Mouse (Mus musculus): Measurements from ENCODE around the gene Epha2. TPM values are rescaled to one million over a fixed set of nuclear protein-coding genes. Genes with fewer than 3 reads are reported as not detected.
A peak's percentile ranks its signal among the peaks of the same experiment; 100 is the strongest.

Epha2 gene
- polyA plus RNA-seq, 1 experiment from 2014 or later, result 7.8 TPM

DNA sequence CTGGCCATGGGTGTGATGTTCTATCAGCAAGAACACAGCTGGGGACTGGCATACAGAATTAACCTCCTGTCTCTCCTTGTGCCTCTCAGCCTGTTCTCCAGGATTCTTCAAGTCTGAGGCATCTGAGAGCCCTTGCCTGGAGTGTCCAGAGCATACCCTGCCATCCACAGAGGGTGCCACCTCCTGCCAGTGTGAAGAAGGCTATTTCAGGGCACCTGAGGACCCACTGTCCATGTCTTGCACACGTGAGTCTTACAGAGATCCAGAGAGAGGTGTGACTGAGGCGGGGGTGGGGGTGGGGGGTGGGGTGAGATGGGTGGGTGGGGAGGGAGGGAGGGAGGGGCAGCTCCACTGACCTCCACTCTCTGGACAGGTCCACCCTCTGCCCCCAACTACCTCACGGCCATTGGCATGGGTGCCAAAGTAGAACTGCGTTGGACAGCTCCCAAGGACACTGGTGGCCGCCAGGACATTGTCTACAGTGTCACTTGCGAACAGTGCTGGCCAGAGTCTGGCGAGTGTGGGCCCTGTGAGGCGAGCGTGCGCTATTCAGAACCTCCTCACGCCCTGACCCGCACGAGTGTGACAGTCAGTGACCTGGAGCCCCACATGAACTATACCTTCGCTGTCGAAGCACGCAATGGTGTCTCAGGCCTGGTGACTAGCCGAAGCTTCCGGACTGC, 15.6 kb downstream of the Epha2 start:
- ATAC-seq (ENCODE audit: low FRiP score, low read depth), result no peak
- Histone ChIP-seq H3K27ac (replicated peaks) (no peak overlapping the region), H3K9me3 (no peaks in the 10 kb centered on the region)

DNA sequence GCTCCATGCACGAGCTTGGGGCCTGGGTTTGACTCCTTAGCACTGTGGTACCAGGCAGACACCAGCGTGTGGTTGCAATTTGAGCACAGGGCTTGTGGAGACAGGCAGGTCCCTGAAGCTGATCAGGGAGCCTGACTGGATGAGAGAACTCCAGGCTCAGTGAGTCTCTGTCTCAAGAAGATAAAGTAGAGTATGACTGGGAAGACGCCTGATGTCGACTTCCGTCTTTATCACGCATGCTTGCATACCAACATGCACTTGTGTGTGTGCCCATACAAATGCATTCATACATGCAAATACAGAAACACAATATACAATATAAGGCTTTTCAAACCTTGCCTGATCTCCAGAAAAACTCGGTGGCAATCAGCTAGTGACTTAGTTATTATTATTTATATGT, 16.9 kb downstream of the Epha2 start:
- peaks cover 33% of the 10 kb centered on the region for H3K36me3 ChIP-seq

More for the DNA sequence above, 15.6 kb downstream of the Epha2 start:
- H3K27me3 ChIP-seq, result no peaks in the 10 kb centered on the region
- H3K4me3 ChIP-seq, result no peak overlapping the region
- no peak overlapping the region for H3K9ac ChIP-seq (replicated peaks)
- peaks cover 27% of the 10 kb centered on the region for H3K4me1 ChIP-seq
- WGBS, result 92% methylated on average over 18 of the region's 18 CpGs
- H3K4me2 ChIP-seq (replicated peaks), result no peak overlapping the region
- peaks cover 22% of the 10 kb centered on the region for H3K36me3 ChIP-seq

DNA sequence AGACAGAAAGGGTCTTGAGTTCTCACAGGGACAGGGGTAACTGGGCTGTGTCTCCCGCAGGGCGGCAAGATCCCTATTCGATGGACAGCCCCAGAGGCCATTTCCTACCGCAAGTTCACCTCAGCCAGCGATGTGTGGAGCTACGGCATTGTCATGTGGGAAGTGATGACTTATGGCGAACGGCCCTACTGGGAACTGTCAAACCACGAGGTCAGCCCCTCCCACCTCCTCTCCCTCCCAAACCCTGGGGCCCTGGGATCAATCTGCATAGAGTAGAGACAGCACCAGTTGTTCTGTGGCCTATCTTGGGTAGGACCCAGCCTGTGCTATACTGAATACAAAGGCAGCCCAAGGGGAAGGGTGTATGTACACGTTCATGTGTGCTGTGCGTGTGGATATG, 21.5 kb downstream of the Epha2 start:
- Histone ChIP-seq H3K9ac (replicated peaks) (no peak overlapping the region), H3K27ac (replicated peaks) (no peak overlapping the region), H3K27me3 (no peaks in the 10 kb centered on the region), H3K4me2 (replicated peaks) (no peak overlapping the region), H3K36me3 (peaks cover 40% of the 10 kb centered on the region), H3K4me3 (no peak overlapping the region), H3K4me1 (no peaks in the 10 kb centered on the region), H3K9me3 (no peaks in the 10 kb centered on the region)
- no peak for ATAC-seq (ENCODE audit: low FRiP score, low read depth)
- 91% methylated on average over 11 of the region's 11 CpGs for WGBS

More for the DNA sequence above, 16.9 kb downstream of the Epha2 start:
- no peaks in the 10 kb centered on the region for H3K27me3 ChIP-seq
- H3K9ac ChIP-seq (replicated peaks), result no peak overlapping the region
- no peak overlapping the region for H3K4me3 ChIP-seq
- no peak for ATAC-seq (ENCODE audit: low FRiP score, low read depth)
- H3K4me2 ChIP-seq (replicated peaks), result no peak overlapping the region
- WGBS, result 90% methylated on average over 7 of the region's 7 CpGs
- H3K9me3 ChIP-seq, result no peaks in the 10 kb centered on the region
- no peak overlapping the region for H3K27ac ChIP-seq (replicated peaks)
- H3K4me1 ChIP-seq, result peaks cover 16% of the 10 kb centered on the region

GRCm38 (mm10) chr4:141324771-141325191, 23.7 kb downstream of the Epha2 start:
- WGBS, result 92% methylated on average over 6 of the region's 6 CpGs
- Histone ChIP-seq H3K27me3 (no peaks in the 10 kb centered on the region), H3K36me3 (peaks cover 40% of the 10 kb centered on the region), H3K9ac (replicated peaks) (no peak overlapping the region), H3K9me3 (no peaks in the 10 kb centered on the region), H3K4me1 (no peaks in the 10 kb centered on the region), H3K4me2 (replicated peaks) (no peak overlapping the region), H3K4me3 (no peak overlapping the region), H3K27ac (replicated peaks) (no peak overlapping the region)
- no peak for ATAC-seq (ENCODE audit: low FRiP score, low read depth)

- Histone ChIP-seq H3K4me2 (replicated peaks) (no peak overlapping the region), H3K4me1 (no peaks in the 10 kb centered on the region), H3K27me3 (no peaks in the 10 kb centered on the region), H3K36me3 (peaks cover 37% of the 10 kb centered on the region), H3K27ac (replicated peaks) (no peak overlapping the region), H3K9me3 (no peaks in the 10 kb centered on the region), H3K9ac (replicated peaks) (no peak overlapping the region), H3K4me3 (no peak overlapping the region)
- 82% methylated on average over 15 of the region's 15 CpGs for WGBS
- no peak for ATAC-seq (ENCODE audit: low FRiP score, low read depth)
Measured at GRCm38 (mm10) chr4:141325636-141326035, 24.6 kb downstream of the Epha2 start.

DNA sequence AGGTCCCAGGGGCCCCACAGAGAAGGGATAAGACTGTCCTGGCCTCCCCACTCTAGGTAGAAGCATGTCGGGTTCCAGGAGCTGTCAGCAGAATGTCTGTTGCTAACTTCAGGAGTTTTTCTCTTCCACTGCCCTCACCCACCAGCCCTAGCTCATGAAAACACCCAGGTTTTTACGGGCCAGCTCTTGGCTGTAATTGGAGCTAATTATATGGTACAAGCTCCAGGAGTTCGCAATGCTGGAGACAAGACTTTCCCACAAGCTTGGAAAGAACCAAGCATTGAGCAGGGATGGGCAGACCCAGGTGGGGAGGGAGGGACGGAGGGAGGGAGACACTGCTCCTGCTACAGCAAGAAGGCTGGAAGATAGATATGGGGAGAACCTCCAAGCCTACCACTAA, 26.0 kb downstream of the Epha2 start:
- 86% methylated on average over 4 of the region's 4 CpGs for WGBS
- Histone ChIP-seq H3K4me2 (replicated peaks) (no peak overlapping the region), H3K27me3 (no peaks in the 10 kb centered on the region; the same call in 1 of the 2 replicates), H3K4me3 (no peak overlapping the region), H3K27ac (replicated peaks) (no peak overlapping the region), H3K36me3 (peaks cover 24% of the 10 kb centered on the region), H3K9ac (replicated peaks) (no peak overlapping the region), H3K9me3 (no peaks in the 10 kb centered on the region), H3K4me1 (no peaks in the 10 kb centered on the region)
- ATAC-seq (ENCODE audit: low FRiP score, low read depth), result no peak

DNA sequence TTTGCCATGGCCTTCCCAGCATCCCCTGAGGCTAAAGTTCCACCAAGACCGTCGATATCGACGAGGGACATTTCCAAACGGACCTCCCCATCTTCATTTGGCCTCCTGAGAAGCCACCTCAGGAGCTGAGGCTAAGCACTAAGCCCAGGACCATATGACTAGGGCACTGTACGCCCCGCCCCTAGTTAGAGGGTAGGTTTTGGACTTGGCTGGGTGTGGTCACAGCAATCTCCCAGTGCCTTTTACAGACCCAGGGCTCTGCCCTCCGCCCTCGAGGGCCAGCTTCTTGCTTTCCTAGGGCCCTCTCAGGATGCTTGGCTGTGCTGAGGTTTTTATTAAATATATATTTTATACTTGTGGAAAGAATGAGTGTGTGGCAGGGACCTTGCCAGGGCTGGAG, 27.7 kb downstream of the Epha2 start:
- no peak overlapping the region for H3K9ac ChIP-seq (replicated peaks)
- WGBS, result 88% methylated on average over 9 of the region's 9 CpGs
- no peaks in the 10 kb centered on the region; the same call in 1 of the 2 replicates for H3K27me3 ChIP-seq
- H3K4me1 ChIP-seq, result 0 out of 2 replicates have a peak, but pooled peaks cover 3% of the 10 kb centered on the region
- H3K27ac ChIP-seq (replicated peaks), result no peak overlapping the region
- H3K4me2 ChIP-seq (replicated peaks), result no peak overlapping the region
- no peak overlapping the region for H3K4me3 ChIP-seq
- no peaks in the 10 kb centered on the region for H3K9me3 ChIP-seq
- H3K36me3 ChIP-seq, result peaks cover 7% of the 10 kb centered on the region; the same call in 1 of the 2 replicates
- no peak for ATAC-seq (ENCODE audit: low FRiP score, low read depth)

- Histone ChIP-seq H3K9ac (replicated peaks) (no peak overlapping the region), H3K4me2 (replicated peaks) (no peak overlapping the region), H3K27me3 (no peaks in the 10 kb centered on the region; the same call in 1 of the 2 replicates), H3K27ac (replicated peaks) (no peak overlapping the region), H3K9me3 (no peaks in the 10 kb centered on the region), H3K36me3 (no peaks in the 10 kb centered on the region; the same call in 1 of the 2 replicates), H3K4me1 (peaks cover 11% of the 10 kb centered on the region), H3K4me3 (no peak overlapping the region)
- ATAC-seq (ENCODE audit: low FRiP score, low read depth), result no peak
- 76% methylated on average over 12 of the region's 12 CpGs for WGBS
Measured at GRCm38 (mm10) chr4:141329968-141330367, 28.9 kb downstream of the Epha2 start.

DNA sequence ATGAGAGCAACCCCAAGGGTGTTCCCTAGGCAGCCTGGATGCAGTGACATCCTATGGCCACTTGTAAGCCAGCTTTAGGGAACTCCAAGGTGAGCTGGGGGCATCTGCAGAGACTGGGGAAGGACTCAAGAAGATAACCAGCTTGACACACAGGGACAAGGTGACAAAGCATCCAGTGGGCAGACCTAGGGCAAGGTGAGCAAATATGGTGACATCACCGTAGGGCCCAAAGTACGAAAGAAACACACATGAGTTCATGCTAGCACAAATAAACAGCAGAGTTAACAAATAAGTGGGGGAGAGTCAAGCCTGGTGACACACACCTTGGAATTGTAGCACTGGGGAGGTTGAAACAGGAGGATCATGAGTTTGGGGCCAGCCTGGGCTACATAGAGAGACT, 30.4 kb downstream of the Epha2 start:
- no peak overlapping the region for H3K9ac ChIP-seq (replicated peaks)
- H3K4me2 ChIP-seq (replicated peaks), result no peak overlapping the region
- no peak overlapping the region for H3K27ac ChIP-seq (replicated peaks)
- no peaks in the 10 kb centered on the region; the same call in 1 of the 2 replicates for H3K36me3 ChIP-seq
- 93% methylated on average over 2 of the region's 2 CpGs for WGBS
- no peaks in the 10 kb centered on the region; the same call in 1 of the 2 replicates for H3K27me3 ChIP-seq
- peaks cover 26% of the 10 kb centered on the region for H3K4me1 ChIP-seq
- no peak overlapping the region for H3K4me3 ChIP-seq
- no peaks in the 10 kb centered on the region for H3K9me3 ChIP-seq
- ATAC-seq (ENCODE audit: low FRiP score, low read depth), result no peak

DNA sequence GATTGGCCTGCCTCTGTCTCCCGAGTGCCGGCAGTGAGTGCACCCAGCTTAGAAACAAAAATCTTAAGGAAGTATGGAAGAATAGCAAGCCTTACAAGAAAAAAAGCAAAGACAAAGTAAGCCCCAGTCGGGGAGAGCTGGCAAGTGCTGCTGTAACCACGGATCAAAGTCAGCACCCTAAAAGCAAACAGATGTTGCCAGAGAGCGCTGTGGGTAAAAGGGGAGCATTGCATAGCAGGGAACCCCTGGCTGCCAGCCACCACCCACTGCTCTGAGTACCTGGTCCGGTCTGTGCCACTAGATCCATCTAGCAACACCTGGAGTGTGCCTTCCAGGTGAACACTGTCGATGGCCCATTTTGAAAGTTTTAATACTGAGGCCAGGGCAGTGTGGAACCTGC, 31.2 kb downstream of the Epha2 start:
- ATAC-seq (ENCODE audit: low FRiP score, low read depth), result no peak
- H3K9me3 ChIP-seq, result no peaks in the 10 kb centered on the region
- no peak overlapping the region for H3K4me3 ChIP-seq
- no peak overlapping the region for H3K4me2 ChIP-seq (replicated peaks)
- no peak overlapping the region for H3K9ac ChIP-seq (replicated peaks)
- no peak overlapping the region for H3K27ac ChIP-seq (replicated peaks)
- H3K4me1 ChIP-seq, result peaks cover 27% of the 10 kb centered on the region
- H3K36me3 ChIP-seq, result no peaks in the 10 kb centered on the region; the same call in 1 of the 2 replicates
- H3K27me3 ChIP-seq, result no peaks in the 10 kb centered on the region; the same call in 1 of the 2 replicates
- WGBS, result 90% methylated on average over 7 of the region's 7 CpGs

GRCm38 (mm10) chr4:141334695-141335094, 33.7 kb downstream of the Epha2 start:
- Histone ChIP-seq H3K9me3 (no peaks in the 10 kb centered on the region), H3K27ac (replicated peaks) (peak overlapping the region; percentile 74), H3K4me1 (peaks cover 48% of the 10 kb centered on the region), H3K4me2 (replicated peaks) (0 out of 2 replicates have a peak overlapping the region, but pooled peaks have one; percentile 9), H3K27me3 (no peaks in the 10 kb centered on the region; the same call in 1 of the 2 replicates), H3K36me3 (no peaks in the 10 kb centered on the region), H3K9ac (replicated peaks) (no peak overlapping the region), H3K4me3 (no peak overlapping the region)
- ATAC-seq (ENCODE audit: low FRiP score, low read depth), result peak; percentile 35
- 25% methylated on average over 5 of the region's 5 CpGs for WGBS

DNA sequence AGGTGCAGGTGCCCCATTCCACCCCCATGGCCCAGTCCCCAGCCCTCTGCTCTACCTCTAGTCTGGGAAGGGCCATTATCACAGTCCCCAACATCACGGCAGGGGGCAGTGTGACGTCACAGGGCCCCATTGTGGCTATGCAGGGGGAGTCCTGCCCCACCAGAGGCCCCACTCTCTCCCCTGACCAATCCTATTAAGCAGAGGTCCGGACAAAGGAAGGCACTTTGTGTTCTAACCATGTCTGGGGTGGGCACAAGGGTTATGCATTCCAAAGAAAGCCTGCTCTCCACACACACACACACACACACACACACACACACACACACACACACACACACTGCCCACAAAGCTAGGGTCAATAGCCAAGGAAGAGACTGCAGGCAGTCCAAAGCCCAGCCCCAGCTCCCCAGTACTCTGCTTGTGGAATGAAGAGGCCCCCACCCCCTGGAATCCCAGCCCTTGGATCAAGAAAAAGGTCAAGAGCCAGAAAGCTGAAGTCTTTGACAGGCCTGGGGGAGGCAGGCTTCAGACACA, 34.3 kb downstream of the Epha2 start:
- Histone ChIP-seq H3K4me3 (no peak overlapping the region), H3K4me2 (replicated peaks) (0 out of 2 replicates have a peak overlapping the region, but pooled peaks have one; percentile 9), H3K9ac (replicated peaks) (no peak overlapping the region; the same call in 1 of the 2 replicates), H3K36me3 (no peaks in the 10 kb centered on the region), H3K27ac (replicated peaks) (peak overlapping the region; percentile 74), H3K27me3 (peaks cover 5% of the 10 kb centered on the region; the same call in 1 of the 2 replicates), H3K9me3 (no peaks in the 10 kb centered on the region), H3K4me1 (peaks cover 48% of the 10 kb centered on the region)
- peak; percentile 91 for ATAC-seq (ENCODE audit: low FRiP score, low read depth)
- WGBS, result 0% methylated on average over 3 of the region's 3 CpGs

All from midbrain, embryonic 12.5 days (tissue).